Mouse (Mus musculus) urinary bladder, postnatal 10 days (tissue): Measurements from ENCODE around the gene Lgals2.
"Not testable (repeated sequence)": the region's sequence is repeated elsewhere in the genome, so short reads cannot be mapped to it uniquely, and the experiment has no call there.

Source experiments
- DNase-seq: peaks from one replicate; pipeline ENCODE4 v3.0.0; 2022; ENCODE audit warnings: low spot score

The Lgals2 gene

DNA sequence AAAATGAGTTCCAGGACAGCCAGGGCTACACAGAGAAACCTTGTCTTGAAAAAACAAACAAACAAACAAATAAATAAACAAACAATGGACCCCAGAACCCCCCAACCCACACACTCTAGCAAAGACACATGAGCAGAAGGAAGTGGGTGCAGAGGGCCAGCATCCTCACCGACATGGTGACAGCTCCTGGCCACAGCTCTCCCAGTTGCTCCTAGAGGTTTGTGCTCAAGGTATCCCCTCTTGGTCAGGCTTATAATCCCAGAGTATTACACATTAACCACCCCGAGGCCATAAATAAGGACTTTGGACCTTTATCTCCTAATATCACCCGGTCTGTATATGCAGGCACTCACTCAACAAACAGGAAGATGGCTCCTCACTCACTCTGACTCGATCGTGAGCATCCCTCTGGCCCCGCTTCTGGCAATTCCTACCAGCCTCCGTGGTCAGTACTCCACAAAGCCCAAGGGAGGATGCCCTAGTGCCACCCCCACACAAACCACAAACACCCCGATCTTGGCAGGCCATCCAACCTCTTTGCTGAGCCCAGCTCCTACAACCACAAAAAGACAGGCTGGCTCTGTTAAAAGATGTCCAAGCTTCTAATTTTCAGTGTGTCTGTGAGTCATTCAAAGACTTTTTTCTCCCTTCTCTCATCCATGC, at the start of gene Lgals2:
Gene Lgals2 (minus strand): TSS at position 227 of the 663 bp plus-strand sequence.
- DNase-seq, result no peak

DNA sequence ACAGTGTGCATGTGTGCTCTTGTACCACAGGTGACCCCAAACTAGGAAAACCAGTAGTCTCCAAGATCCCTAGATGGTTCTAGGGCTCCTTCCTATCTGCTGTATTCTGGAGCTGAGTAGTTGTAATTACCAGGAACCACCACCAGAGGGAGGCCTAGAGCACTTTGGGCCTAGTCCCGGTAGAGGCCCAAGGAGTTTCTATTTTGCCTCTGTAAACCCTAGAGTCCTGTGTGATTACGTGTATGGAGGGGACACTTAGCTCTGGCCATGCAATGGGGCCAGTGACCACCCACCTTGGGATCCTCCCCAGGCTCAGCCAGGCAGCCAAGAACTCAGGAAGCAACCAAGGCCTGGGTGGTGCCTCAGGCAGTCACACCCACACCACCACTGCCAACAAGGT, 47.9 kb upstream of the Lgals2 start:
- DNase-seq, result no peak

- no peak for DNase-seq
Measured at GRCm38 (mm10) chr15:78901422-78901789, 46.1 kb upstream of the Lgals2 start.

GRCm38 (mm10) chr15:78900585-78901421, 45.5 kb upstream of the Lgals2 start:
- no peak for DNase-seq

DNA sequence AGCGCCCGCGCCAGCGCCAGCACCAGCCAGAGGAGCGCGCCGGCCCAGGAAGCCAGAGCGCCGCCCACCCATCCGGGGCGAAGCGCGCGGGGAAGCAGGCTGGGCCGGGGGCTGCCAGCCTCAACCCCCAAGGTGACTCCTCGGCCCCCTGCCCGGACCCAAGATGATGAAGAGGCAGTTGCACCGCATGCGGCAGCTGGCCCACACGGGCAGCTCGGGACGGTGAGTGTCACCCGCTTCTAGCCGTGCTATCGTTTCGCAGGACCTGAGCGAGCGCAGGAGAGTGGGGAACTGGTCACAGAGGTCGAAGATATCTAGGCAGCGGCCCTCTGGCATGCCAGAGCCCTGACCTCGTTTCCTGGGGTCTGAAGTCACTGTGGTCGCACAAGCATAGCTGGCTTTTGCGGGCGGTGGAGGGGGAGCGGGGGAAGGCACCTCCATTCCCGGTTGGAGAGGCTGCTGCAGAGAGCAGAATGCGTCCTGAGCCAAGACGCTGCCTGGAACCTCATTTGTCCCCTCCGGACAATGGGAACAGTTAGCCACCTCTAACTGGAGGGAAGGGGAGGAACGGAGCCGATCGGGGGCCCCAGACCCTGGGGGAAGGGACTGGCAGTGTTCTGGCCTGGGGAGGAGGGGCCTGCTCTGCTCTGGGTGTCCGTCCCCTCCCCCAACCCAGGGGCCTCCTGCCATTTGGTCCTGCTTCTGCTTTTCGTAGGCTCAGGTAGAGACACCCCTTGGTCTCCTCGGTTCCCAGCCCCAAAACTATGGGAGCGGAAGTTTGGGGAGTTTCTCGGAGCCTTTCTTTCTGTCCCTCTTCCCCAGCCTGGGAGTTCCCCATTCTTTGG, 44.6 kb upstream of the Lgals2 start, which contains the start of gene Sh3bp1:
Gene Sh3bp1 (plus strand): TSS at position 29 of the 845 bp plus-strand sequence.
- no peak for DNase-seq

DNA sequence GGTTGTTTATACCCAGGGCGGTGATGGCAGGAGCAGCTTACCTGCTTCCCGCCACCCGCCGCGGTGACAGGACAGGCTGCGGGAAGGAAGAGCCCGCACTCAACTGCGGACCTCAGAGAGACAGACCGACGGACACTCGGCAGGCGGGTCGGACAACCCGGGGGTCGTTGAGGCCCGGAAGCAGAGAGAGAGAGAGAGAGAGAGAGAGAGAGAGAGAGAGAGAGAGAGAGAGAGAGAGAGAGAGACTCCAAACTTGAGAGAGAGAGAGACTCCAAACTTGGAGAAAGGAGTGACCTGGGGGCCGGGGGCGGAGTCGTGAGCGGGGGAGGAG, 44.0 kb upstream of the Lgals2 start, which contains the start of gene Gm49510:
Gene Gm49510 (plus strand): TSS at position 259 of the 331 bp plus-strand sequence.
- no peak for DNase-seq

- no peak for DNase-seq
Measured at GRCm38 (mm10) chr15:78898507-78899001, 43.2 kb upstream of the Lgals2 start.

GRCm38 (mm10) chr15:78897488-78897887, 42.2 kb upstream of the Lgals2 start:
- no peak for DNase-seq

GRCm38 (mm10) chr15:78896149-78896548, 40.8 kb upstream of the Lgals2 start:
- DNase-seq, result no peak

GRCm38 (mm10) chr15:78895741-78896140, 40.4 kb upstream of the Lgals2 start:
- no peak for DNase-seq

GRCm38 (mm10) chr15:78894726-78895125, 39.4 kb upstream of the Lgals2 start:
- no peak for DNase-seq

GRCm38 (mm10) chr15:78892440-78892839, 37.1 kb upstream of the Lgals2 start:
- no peak for DNase-seq

DNA sequence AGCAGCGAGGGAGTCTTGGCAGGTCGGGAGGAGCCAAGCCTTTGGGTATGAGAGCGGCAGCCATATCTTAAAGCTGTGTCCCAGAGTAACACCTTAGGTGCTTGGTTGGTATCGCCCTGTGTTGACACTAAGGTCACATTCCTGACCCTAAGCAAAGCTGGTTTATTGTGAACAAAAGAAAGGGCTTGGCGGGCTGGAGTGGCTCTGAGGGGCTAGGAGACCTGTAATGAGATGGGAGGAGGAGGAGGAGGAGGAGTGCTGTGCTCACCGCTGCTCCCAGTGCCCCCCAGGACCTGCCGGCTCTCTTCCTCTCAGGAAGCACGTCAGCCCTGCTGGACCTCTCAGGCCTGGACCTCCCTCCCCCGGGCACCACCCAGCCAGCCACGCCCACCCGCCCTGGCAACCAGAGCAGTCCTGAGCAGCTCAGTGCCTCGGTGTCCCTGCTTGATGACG, 34.1 kb upstream of the Lgals2 start:
- no peak for DNase-seq

DNA sequence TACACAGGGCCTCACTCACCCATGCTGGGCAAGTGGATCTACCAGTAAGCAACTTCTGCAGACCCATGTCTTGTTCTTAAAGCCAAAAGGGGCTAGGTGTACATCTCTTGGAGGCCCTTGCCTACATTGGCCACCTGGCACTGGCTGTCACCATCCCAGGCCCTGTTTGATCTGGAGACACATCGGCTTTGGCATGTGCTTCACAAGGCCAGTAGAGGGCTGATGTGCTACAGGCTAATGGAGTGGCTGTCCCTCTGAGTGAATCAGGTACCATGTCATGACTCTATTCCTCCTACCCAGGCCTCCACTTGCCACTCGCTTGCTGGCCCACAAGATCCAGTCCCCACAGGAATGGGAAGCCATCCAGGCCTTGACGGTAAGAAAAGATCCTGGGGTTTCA, 26.5 kb upstream of the Lgals2 start:
- DNase-seq, result no peak

- no peak for DNase-seq
Measured at GRCm38 (mm10) chr15:78880432-78880831, 25.1 kb upstream of the Lgals2 start.

- DNase-seq, result not testable (repeated sequence)
Measured at GRCm38 (mm10) chr15:78878792-78879516, 23.6 kb upstream of the Lgals2 start.

DNA sequence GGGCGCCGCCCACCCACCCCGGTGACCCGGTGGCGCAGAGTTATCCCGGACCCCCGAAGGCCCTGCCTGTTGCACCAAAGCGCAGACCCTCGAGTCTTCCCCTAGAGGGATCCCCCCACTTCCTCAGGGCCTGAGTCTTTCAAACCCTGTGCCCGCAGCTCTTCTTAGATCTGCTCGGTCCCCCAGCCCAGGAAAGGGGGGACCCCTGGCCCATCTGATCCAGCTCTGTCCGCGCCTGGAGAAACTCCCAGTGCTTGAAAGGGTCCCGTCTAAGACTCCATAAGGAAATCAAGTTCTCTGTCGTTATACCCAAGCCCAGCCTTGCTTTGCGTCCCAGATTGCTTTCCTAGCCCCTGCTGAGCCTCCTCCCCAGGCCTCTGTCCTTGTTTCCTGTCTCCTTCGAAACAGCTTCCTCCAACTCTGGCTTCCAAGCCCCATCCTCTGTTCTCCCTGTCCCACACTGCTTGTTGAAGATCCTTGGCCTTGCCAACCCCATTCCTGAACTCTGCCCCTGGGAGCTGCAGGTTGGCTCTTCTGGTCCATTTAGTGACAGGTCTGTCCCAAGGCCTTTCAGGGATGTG, 22.6 kb upstream of the Lgals2 start:
- no peak for DNase-seq

DNA sequence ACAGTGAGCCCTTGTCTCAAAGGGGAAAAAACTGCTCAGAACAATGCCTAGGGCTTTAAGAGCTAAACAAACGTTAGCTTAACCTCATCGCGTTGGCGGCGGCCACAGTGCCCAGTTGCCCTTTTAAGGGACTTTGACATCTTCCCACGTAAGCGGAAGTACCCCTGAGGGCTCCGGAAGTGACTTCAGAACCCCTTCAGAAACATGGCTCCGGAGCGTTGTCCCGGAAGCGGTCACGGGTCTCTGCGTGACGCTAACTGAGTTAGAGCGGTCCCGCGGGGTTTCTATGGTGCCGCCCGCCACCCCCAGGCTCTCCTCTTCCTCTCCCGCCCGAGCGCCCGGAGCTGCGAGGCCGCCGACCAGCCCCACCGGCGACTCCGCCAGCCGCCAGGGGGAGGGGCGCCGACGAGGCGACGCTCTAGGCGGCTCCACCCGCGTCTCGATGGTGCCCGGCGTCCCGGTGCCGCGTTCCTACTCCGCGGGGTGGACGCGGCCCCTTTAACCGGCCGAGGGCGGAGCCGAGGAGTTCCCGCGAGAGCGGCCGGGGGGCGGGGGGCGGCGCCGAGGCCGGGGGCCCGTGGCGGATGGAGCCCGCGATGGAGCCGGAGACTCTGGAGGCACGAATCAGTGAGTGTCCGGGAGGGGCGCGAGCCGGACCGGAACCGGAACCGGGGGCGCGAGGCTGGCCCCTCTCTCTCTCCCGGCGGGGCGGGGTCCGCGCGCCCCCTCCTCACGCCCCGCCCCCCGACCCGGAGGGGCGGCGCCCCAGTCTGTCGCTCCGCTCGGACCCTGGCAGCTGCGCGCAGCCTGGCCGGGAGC, 21.9 kb upstream of the Lgals2 start, which contains the start of gene Gga1:
Gene Gga1 (plus strand): TSS at position 200 of the 819 bp plus-strand sequence.
- peak; percentile 69 for DNase-seq

- DNase-seq, result peak; percentile 67
Measured at GRCm38 (mm10) chr15:78876258-78876696, 20.9 kb upstream of the Lgals2 start.

- DNase-seq, result no peak
Measured at GRCm38 (mm10) chr15:78875537-78875936, 20.2 kb upstream of the Lgals2 start.
